Mouse (Mus musculus) layer of hippocampus, adult 18-20 months (tissue): ENCODE results near the gene Abcb5. TPM values are rescaled to one million over a fixed set of nuclear protein-coding genes. Genes with fewer than 3 reads are reported as not detected.
A peak's percentile ranks its signal among the peaks of the same experiment; 100 is the strongest.
"Not testable (repeated sequence)": the region's sequence is repeated elsewhere in the genome, so short reads cannot be mapped to it uniquely, and the experiment has no call there.

Source experiments
- DNase-seq, 2 experiments: peaks; one replicate each; pipeline ENCODE4 v3.0.0; 2022; ENCODE audit warnings: low spot score in 2 of 2
- long read RNA-seq: library from polyadenylated mRNA; stranded (forward); transcript quantifications from one replicate; pipeline ENCODE4 v2.0.0, GENCODE M21; 2021
- total RNA-seq, 2 experiments: library from RNA; stranded (reverse); gene quantifications; 2 replicates each; pipeline ENCODE4 v1.2.3; 2021

Abcb5 gene
- not detected for total RNA-seq
- long read RNA-seq: 0 reads

- DNase-seq: no peak
Observed at GRCm38 (mm10) chr12:118966321-118966720, at the start of gene Abcb5. TSS of gene Abcb5 (minus strand) at chr12:118966421.

- no peak for DNase-seq
Observed at GRCm38 (mm10) chr12:118999230-118999629, 33.0 kb upstream of the Abcb5 start.

GRCm38 (mm10) chr12:118994328-118995166 lies 28.3 kb upstream of the Abcb5 start:
- peak in 1 of 2 experiments; percentile 39 for DNase-seq

GRCm38 (mm10) chr12:118984852-118985251 lies 18.6 kb upstream of the Abcb5 start:
- DNase-seq: no peak

- DNase-seq: peak; percentile 28 to 76
Observed at GRCm38 (mm10) chr12:118930386-118931318, 35.6 kb downstream of the Abcb5 start.

- DNase-seq: peak in 1 of 2 experiments; percentile 56
Observed at GRCm38 (mm10) chr12:118926813-118927281, 39.4 kb downstream of the Abcb5 start.

GRCm38 (mm10) chr12:118923874-118924273 lies 42.3 kb downstream of the Abcb5 start:
- DNase-seq: not testable (repeated sequence)

- no peak for DNase-seq
Observed at GRCm38 (mm10) chr12:118917771-118918170, 48.5 kb downstream of the Abcb5 start.

GRCm38 (mm10) chr12:118910360-118910759 lies 55.9 kb downstream of the Abcb5 start:
- no peak for DNase-seq

- DNase-seq: no peak
Observed at GRCm38 (mm10) chr12:118902249-118902648, 64.0 kb downstream of the Abcb5 start.

GRCm38 (mm10) chr12:118887964-118888363 lies 78.3 kb downstream of the Abcb5 start:
- no peak for DNase-seq

- DNase-seq: no peak
Observed at GRCm38 (mm10) chr12:118882790-118883189, 83.4 kb downstream of the Abcb5 start.

GRCm38 (mm10) chr12:118872673-118873072 lies 93.5 kb downstream of the Abcb5 start:
- DNase-seq: no peak

- DNase-seq: no peak
Observed at GRCm38 (mm10) chr12:118856151-118856550, 110.1 kb downstream of the Abcb5 start.

GRCm38 (mm10) chr12:118854831-118855453 lies 111.3 kb downstream of the Abcb5 start:
- peak in 1 of 2 experiments; percentile 70 for DNase-seq

GRCm38 (mm10) chr12:118854401-118854800 lies 111.8 kb downstream of the Abcb5 start:
- no peak for DNase-seq

GRCm38 (mm10) chr12:118853331-118853730 lies 112.9 kb downstream of the Abcb5 start:
- no peak for DNase-seq

- DNase-seq: no peak
Observed at GRCm38 (mm10) chr12:118850851-118851410, 115.3 kb downstream of the Abcb5 start.

GRCm38 (mm10) chr12:118849996-118850395 lies 116.2 kb downstream of the Abcb5 start:
- DNase-seq: no peak

GRCm38 (mm10) chr12:118849203-118849861 lies 116.9 kb downstream of the Abcb5 start:
- no peak for DNase-seq
